Mouse (Mus musculus) C2C12 (cell line): ENCODE data around the gene Tnks2.

Experiments used
- CEBPB ChIP-seq: IDR thresholded peaks from one replicate; pipeline ENCODE4 v1.6.1; 2011; ENCODE audit warnings: low read depth, mild to moderate bottlenecking, control low read depth, moderate library complexity
- CTCF ChIP-seq: IDR thresholded peaks from one replicate; pipeline ENCODE4 v1.5.1; 2011; ENCODE audit not compliant: control insufficient read depth, insufficient read depth, insufficient read length
- FOSL1 ChIP-seq: IDR thresholded peaks from one replicate; pipeline ENCODE4 v1.8.0; 2011; ENCODE audit warnings: mild to moderate bottlenecking, low read length; ENCODE audit not compliant: poor library complexity, insufficient read depth, severe bottlenecking
- MAX ChIP-seq: IDR thresholded peaks from one replicate; pipeline ENCODE4 v1.6.1; 2011; ENCODE audit warnings: mild to moderate bottlenecking, control low read depth
- MYOG ChIP-seq: IDR thresholded peaks from one replicate; pipeline ENCODE4 v1.6.1; 2011; ENCODE audit not compliant: control insufficient read depth, insufficient read length; ENCODE audit errors: extremely low read depth

- TF ChIP-seq MAX (no peak), CTCF (no peak), MYOG (no peak), CEBPB (no peak), FOSL1 (no peak)
These were observed 38.8 kb upstream of the Tnks2 start for GRCm38 (mm10) chr19:36795277-36795676.
